Mouse (Mus musculus) lung, postnatal 4 days (tissue): Measurements from ENCODE around the gene Olfr1029.
"Not testable (repeated sequence)": the region's sequence is repeated elsewhere in the genome, so short reads cannot be mapped to it uniquely, and the experiment has no call there.

Source experiments
- DNase-seq, 2 experiments: peaks; one replicate each; pipeline ENCODE4 v3.0.0; 2021

Gene Olfr1029

GRCm38 (mm10) chr2:85973595-85973994, at the start of gene Olfr1029:
Gene Olfr1029 (plus strand): TSS chr2:85973895.
- no peak for DNase-seq

- DNase-seq: no peak
Measured at GRCm38 (mm10) chr2:85950137-85950536, 23.6 kb upstream of the Olfr1029 start, which contains the start of gene Olfr1028. Gene Olfr1028 (plus strand): TSS chr2:85950437.

- DNase-seq: no peak
Measured at GRCm38 (mm10) chr2:85978976-85979375, 5.3 kb downstream of the Olfr1029 start, which contains the start of gene Olfr1030. Gene Olfr1030 (plus strand): TSS chr2:85979276.

- DNase-seq: no peak
Measured at GRCm38 (mm10) chr2:85990004-85990403, 16.3 kb downstream of the Olfr1029 start, which contains the start of gene Olfr1031. Gene Olfr1031 (plus strand): TSS chr2:85990304.

- no peak for DNase-seq
Measured at GRCm38 (mm10) chr2:86005240-86005639, 31.5 kb downstream of the Olfr1029 start, which contains the start of gene Olfr1032. Gene Olfr1032 (plus strand): TSS chr2:86005540.

- DNase-seq: not testable (repeated sequence)
Measured at GRCm38 (mm10) chr2:86020406-86020805, 46.7 kb downstream of the Olfr1029 start, which contains the start of gene Olfr1033. Gene Olfr1033 (plus strand): TSS chr2:86020633.

GRCm38 (mm10) chr2:86021518-86021917, 47.8 kb downstream of the Olfr1029 start:
- not testable (repeated sequence) for DNase-seq
